Mouse (Mus musculus): Measurements from ENCODE around the gene Cep170b.

GRCm38 (mm10) chr12:112672744-112673575 lies 47.3 kb upstream of the Cep170b start:
- no peak for TF ChIP-seq CTCF (IDR thresholded peaks at IDR 0.05; ENCODE audit: control insufficient read depth, insufficient read depth, insufficient replicate concordance, low read depth, low read length)
- TF ChIP-seq POLR2A (IDR thresholded peaks at IDR 0.05; ENCODE audit: control insufficient read depth, low read depth, low read length) = no peak

All from testis, adult 2 months (tissue).